Mouse (Mus musculus): ENCODE data around the gene Olfr26. TPM values are rescaled to one million over a fixed set of nuclear protein-coding genes. Genes with fewer than 3 reads are reported as not detected.

Olfr26 gene
- polyA plus RNA-seq, 1 experiment from 2014 or later = not detected

Other genes starting within 250 kb of the Olfr26 start
- gene Olfr914, start 250.0 kb upstream of the Olfr26 start, polyA plus RNA-seq (2014; fragmentation: Nextera tagmentation; extraction: Ambion mirVana) = not detected in 2 replicates
- gene Olfr916, start 195.2 kb upstream of the Olfr26 start, polyA plus RNA-seq (2014; fragmentation: Nextera tagmentation; extraction: Ambion mirVana) = not detected in 2 replicates
- gene Olfr917, start 189.2 kb upstream of the Olfr26 start, polyA plus RNA-seq (2014; fragmentation: Nextera tagmentation; extraction: Ambion mirVana) = not detected in 2 replicates
- not detected in 2 replicates for gene Olfr918, start 180.5 kb upstream of the Olfr26 start, polyA plus RNA-seq (2014; fragmentation: Nextera tagmentation; extraction: Ambion mirVana)
- gene Olfr919, start 151.4 kb upstream of the Olfr26 start, polyA plus RNA-seq (2014; fragmentation: Nextera tagmentation; extraction: Ambion mirVana) = not detected in 2 replicates
- 31.1 and 33.5 TPM in 2 replicates for gene Vwa5a, start 136.8 kb upstream of the Olfr26 start, polyA plus RNA-seq (2014; fragmentation: Nextera tagmentation; extraction: Ambion mirVana)
- gene Olfr920, start 102.8 kb upstream of the Olfr26 start, polyA plus RNA-seq (2014; fragmentation: Nextera tagmentation; extraction: Ambion mirVana) = 0.04 TPM in 1 of 2 replicates, not detected in the other
- gene Olfr921, start 82.0 kb upstream of the Olfr26 start, polyA plus RNA-seq (2014; fragmentation: Nextera tagmentation; extraction: Ambion mirVana) = not detected in 2 replicates
- gene Olfr922, start 40.4 kb upstream of the Olfr26 start, polyA plus RNA-seq (2014; fragmentation: Nextera tagmentation; extraction: Ambion mirVana) = not detected in 2 replicates
- 0.13 and 0.29 TPM in 2 replicates for gene Olfr923, start 28.5 kb upstream of the Olfr26 start, polyA plus RNA-seq (2014; fragmentation: Nextera tagmentation; extraction: Ambion mirVana)
- gene Olfr924, start 10.6 kb upstream of the Olfr26 start, polyA plus RNA-seq (2014; fragmentation: Nextera tagmentation; extraction: Ambion mirVana) = not detected in 2 replicates
- not detected in 2 replicates for gene Olfr926, start 22.1 kb downstream of the Olfr26 start, polyA plus RNA-seq (2014; fragmentation: Nextera tagmentation; extraction: Ambion mirVana)
- 0.13 TPM in 1 of 2 replicates, not detected in the other for gene Olfr930, start 74.7 kb downstream of the Olfr26 start, polyA plus RNA-seq (2014; fragmentation: Nextera tagmentation; extraction: Ambion mirVana)
- gene Olfr933, start 117.3 kb downstream of the Olfr26 start, polyA plus RNA-seq (2014; fragmentation: Nextera tagmentation; extraction: Ambion mirVana) = 0.10 TPM in 1 of 2 replicates, not detected in the other
- not detected in 2 replicates for gene Olfr934, start 133.3 kb downstream of the Olfr26 start, polyA plus RNA-seq (2014; fragmentation: Nextera tagmentation; extraction: Ambion mirVana)
- gene Olfr935, start 144.6 kb downstream of the Olfr26 start, polyA plus RNA-seq (2014; fragmentation: Nextera tagmentation; extraction: Ambion mirVana) = 0.10 TPM in 1 of 2 replicates, not detected in the other
- 0.20 TPM in 1 of 2 replicates, not detected in the other for gene Olfr146, start 168.3 kb downstream of the Olfr26 start, polyA plus RNA-seq (2014; fragmentation: Nextera tagmentation; extraction: Ambion mirVana)
- gene Olfr937, start 209.9 kb downstream of the Olfr26 start, polyA plus RNA-seq (2014; fragmentation: Nextera tagmentation; extraction: Ambion mirVana) = not detected in 2 replicates
- not detected in 2 replicates for gene Olfr938, start 223.8 kb downstream of the Olfr26 start, polyA plus RNA-seq (2014; fragmentation: Nextera tagmentation; extraction: Ambion mirVana)